Mouse (Mus musculus) urinary bladder, postnatal 4 days (tissue): ENCODE results near the gene Gm28047.
A peak's percentile ranks its signal among the peaks of the same experiment; 100 is the strongest.
"Not testable (repeated sequence)": the region's sequence is repeated elsewhere in the genome, so short reads cannot be mapped to it uniquely, and the experiment has no call there.

ENCODE experiments used
- DNase-seq, 2 experiments: peaks; one replicate each; pipeline ENCODE4 v3.0.0; 2021 to 2022; ENCODE audit warnings: low spot score in 2 of 2

The Gm28047 gene

DNA sequence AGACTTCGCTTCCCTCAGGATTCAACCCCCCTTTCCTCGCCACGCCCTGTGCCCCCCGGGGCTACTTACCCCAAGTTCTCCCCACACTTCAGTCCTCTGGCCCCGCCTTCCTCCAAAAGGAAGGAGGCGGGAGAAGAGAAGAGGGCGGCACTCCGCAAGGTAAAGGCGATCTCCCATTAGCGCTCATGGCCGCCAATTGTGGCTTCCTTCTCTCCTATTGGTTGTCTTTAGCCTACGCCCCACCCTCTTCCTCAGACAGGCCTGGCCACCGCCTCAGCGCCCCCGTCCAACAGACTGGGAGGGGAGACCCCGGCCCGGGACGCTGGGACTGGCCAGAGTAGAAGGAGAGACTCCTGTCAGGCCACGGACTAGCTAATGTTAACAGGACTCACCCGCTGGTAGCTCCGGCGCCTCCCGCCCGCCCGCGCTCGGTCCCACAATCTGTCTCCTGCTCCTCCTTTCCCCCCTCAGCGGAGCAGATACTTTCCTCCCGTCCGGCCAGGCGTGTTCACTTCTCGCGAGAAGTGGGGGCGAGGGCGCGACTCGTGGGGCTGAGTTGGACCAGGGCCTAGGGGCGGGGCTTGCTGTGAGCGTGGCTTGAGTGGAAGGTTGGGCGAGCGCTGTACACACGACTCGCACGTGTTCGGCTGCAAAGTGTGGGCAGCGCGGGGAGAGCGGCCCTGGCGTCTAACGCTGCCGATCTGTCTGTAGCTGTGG, at the start of gene Gm28047, which contains the start of gene Atf7:
Gm28047 (minus strand) TSS at position 98 of the 717 bp plus-strand sequence.
Atf7 (minus strand) TSS at position 495 of the 717 bp plus-strand sequence.
- DNase-seq: peak; percentile 100

- peak in 1 of 2 experiments; percentile 54 for DNase-seq
Observed at GRCm38 (mm10) chr15:102673548-102673947, 48.7 kb upstream of the Gm28047 start.

DNA sequence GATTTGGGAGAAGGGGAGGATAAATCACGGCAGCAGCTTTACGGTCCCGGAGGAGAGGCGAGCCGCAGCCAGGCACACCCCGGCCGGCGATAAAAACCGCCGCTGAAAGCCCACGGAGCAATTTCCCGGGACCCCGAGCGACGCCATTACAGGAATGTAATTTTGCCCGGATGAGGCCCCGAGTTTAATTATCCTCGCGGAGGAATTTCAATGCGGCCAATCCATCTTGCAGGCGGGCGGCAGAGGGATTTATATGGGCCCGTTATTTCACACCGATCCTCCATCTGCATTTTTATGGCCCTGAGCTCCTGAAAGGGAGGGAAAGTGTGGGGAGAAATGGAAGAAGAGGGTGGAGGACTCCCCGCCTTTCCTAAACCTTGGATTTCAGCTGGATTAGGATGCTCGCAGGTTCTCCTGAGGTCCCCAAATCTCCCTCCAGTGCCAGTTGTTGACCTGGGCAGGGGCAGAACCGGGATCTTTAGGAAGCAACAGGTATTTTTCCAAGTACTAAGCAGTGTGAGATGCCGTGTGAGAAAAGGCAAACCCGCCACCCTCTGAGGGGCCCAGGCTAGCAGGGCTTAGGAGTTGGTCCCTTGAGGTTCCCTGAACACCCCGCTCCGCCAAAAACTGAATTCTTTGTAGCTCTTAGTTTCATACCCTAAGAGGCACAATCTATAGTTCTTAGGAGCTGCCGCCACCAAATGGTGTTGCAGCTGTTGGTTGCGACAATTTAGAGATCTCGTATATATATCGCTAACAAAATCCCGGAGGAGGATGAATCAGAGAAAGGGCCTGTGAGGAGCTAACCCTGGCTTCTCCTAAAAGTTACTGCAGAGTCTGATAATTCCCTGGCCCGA, 47.6 kb upstream of the Gm28047 start, which contains the start of gene Atp5g2:
Atp5g2 (minus strand) TSS at position 138 of the 857 bp plus-strand sequence.
- peak; percentile 52 to 61 for DNase-seq

GRCm38 (mm10) chr15:102671721-102672214, 46.9 kb upstream of the Gm28047 start:
- DNase-seq: peak; percentile 87 to 89

- DNase-seq: peak; percentile 97 to 98
Observed at GRCm38 (mm10) chr15:102670767-102671575, 46.1 kb upstream of the Gm28047 start.

- DNase-seq: no peak
Observed at GRCm38 (mm10) chr15:102670281-102670680, 45.4 kb upstream of the Gm28047 start.

DNA sequence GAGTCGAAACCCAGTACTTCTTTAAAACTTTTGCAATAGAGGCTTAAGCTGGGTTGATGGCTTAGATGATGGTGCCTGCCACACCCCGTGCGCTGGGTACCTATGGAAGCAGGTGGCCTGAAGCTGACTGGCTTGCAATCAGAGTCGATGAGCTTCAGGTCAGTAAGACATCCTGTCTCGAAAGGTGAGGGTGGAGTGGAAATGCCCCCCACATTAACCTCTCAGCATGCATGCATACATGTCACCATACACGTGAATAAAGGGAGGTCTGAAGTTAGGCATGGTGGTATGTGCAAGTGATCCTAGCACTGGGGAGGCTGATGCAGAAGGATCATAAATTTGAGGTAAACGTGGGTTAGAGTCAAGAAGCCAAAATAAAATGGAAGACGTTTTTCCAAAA, 44.7 kb upstream of the Gm28047 start:
- DNase-seq: no peak

DNA sequence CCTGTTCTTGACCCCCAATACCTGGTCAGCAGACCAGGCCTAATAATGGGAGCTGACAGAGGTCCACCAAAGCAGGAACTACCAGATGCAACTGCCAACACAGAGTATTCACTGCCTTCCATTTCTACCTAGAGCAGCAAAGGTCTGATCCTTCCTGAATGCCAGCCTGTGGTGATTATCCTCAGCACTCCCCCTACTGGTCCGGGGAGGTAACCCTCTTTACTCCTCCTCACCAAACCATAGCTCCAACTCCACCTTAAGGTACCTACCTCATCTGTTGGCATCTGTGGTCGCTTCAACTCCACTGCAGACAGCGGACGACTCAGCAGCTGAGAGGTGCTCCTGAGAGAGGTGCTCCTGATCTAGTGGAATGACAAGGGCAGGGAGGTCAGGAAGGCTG, 40.6 kb upstream of the Gm28047 start:
- peak in 1 of 2 experiments; percentile 30 for DNase-seq

DNA sequence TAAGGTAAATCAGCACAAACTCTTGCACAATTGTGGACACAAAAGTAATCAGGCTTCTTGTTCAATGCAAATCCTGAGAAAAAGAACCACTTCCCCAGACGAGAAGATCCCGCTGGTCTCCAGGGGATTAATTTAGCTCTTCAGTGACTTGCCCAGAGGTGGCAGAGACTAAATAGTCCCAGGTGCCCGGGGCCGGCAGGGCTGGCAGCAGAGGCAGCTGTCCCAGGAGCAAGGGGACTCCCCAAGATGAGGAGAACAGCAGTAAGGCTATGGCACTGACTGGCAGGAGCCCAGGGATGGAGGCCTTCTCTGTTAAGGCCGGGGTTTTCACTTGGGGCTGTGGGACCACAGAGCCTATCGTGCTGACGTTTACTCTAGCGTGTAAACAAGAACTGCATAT, 39.0 kb upstream of the Gm28047 start:
- DNase-seq: no peak

- DNase-seq: not testable (repeated sequence)
Observed at GRCm38 (mm10) chr15:102662601-102663000, 37.7 kb upstream of the Gm28047 start.

DNA sequence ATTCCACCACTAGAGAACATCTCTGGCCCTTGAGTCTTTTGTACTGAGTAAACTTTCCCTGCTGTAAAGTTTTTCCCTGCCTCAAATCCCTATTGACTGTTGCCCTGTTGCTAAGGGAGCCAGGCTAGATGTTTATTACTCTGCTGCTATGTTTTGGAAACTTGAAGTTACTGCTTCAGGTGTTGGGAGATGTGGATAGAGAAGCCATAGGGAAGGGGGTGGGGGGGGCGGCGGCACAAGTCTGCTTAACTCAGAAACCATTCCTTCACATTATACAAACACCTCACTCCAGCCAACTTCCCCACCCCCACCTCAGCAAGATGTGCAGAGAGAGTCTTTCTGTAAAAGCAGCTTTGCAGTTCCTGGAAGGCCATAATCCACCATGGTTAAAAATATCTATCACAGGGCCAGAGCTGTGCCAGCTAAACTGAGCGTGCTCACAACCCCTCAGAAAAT, 33.1 kb upstream of the Gm28047 start:
- no peak for DNase-seq

GRCm38 (mm10) chr15:102656658-102657057, 31.8 kb upstream of the Gm28047 start:
- DNase-seq: peak in 1 of 2 experiments; percentile 35

GRCm38 (mm10) chr15:102651928-102652660, 27.2 kb upstream of the Gm28047 start:
- not testable (repeated sequence) for DNase-seq

DNA sequence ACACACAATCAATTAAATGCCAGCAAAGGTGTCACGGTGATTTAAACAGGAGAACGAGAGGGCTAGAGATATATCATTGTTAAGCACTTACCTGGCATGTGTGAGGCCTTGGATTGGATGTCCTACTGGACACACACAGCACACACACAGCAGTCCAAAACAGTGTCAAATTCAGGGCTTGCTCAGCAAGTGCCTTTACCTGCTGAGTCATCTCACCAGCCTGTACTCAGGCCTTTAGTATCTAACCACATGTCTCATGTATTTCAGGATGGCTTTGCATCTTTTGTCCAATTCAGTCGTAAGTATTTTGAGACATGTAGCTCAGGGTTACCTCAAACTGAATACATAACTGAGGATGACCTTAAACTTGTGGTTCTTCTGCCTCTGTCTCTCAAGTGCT, 26.2 kb upstream of the Gm28047 start:
- no peak for DNase-seq

GRCm38 (mm10) chr15:102635817-102636216, 10.9 kb upstream of the Gm28047 start:
- no peak for DNase-seq

GRCm38 (mm10) chr15:102634684-102635083, 9.8 kb upstream of the Gm28047 start:
- DNase-seq: no peak

DNA sequence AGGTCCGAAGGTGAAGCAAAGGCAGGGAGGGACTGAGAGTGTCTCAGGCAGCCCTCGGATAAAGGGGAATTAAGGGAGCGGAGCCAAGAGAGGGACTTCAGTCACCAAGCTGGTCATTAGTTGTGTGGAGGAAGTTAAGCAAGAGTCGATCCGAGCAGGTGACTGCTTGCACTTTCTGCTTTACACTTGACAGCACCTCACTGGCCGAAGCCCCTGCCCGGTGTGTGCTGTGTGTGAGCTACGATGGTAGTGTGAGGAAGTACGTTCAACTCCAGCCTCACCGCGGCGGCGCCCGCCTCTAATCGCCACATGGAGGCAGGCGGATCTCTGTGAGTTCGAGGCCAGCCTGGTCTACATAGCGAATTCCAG, 804 bp upstream of the Gm28047 start:
- DNase-seq: peak in 1 of 2 experiments; percentile 59

DNA sequence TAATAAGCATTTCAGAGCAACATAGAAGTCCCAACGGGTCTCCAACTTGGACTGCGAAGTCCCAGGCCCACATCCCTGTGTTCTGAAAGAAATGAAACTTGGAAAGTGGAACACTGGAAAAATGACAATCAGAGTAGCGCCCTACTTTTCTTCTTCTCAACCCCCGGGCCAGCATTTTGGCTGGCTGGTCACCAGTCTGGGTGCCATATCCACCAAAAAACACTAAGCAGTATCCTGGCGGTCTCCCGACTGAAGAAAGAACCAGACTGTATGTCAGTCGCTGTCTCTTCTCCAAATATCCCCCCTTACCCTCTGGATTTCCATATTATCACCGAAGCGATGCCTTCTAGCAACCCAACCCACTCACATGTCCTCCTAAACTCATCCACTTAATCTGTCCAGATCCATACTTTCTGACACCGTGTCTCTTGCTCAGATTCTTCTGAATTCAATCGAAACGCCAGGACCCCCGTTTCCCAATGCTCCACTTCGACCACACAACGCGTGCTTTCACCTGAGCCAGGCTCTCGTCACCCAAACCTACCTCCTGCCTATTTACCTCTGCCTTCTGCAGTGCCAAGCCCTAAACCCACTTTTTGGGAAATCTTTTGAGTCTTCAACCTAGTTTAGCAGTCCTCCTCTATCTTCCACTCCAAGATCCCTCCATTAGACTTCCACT, 437 bp downstream of the Gm28047 start:
- DNase-seq: peak in 1 of 2 experiments; percentile 17

DNA sequence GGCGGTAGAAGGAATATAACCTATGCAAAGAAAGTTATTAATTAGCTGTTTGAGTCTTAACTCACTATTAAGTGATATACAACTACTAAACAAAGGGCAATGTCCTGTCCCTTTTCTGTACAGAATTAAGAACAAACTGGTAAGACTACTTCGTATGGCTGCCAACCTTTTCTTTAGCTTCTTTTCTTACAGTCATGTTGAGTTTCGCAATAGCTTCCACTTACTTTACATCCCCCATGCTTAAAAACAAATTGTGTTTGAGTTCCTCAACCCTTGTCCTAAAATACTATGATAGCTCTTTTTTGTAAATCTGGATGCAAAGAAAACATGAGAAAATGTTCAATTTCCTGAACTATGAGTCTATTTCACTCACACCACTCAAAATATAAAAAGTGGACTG, 1.7 kb downstream of the Gm28047 start:
- no peak for DNase-seq

- DNase-seq: no peak
Observed at GRCm38 (mm10) chr15:102622536-102622935, 2.3 kb downstream of the Gm28047 start.
